Mouse (Mus musculus): ENCODE measurements around the gene Gm44503. TPM values are rescaled to one million over a fixed set of nuclear protein-coding genes. Genes with fewer than 3 reads are reported as not detected.

Gm44503 gene
- total RNA-seq, 2 experiments from 2014 or later, result 0.56 TPM; not detected in 1

- intact Hi-C loops (cut with DNase I), result no loop called here
- no peak for DNase-seq (ENCODE audit: low spot score)
These were observed 105.1 kb downstream of the Gm44503 start for GRCm38 (mm10) chr9:73063621-73064290.

Small RNA genes within 50 kb of the gene (microRNA-seq; reads per million reads assigned to microRNA genes)
- gene Gm27353, result not detected

Other genes with a start within 250 kb of the Gm44503 start
- under 1 TPM; 0.08 to 0.45 TPM for gene Prtg, start 152.0 kb upstream of the Gm44503 start, total RNA-seq (2021)
- 10 to 100 TPM in 1 of 2 experiments, 1 to 10 TPM in 1; 10.0 to 10.9 TPM for gene Pygo1, start 33.2 kb upstream of the Gm44503 start, total RNA-seq (2021)
- under 1 TPM; 0.36 to 0.62 TPM for gene Dyx1c1, start 67 bp upstream of the Gm44503 start, total RNA-seq (2021)
- gene Ccpg1os, start 26.5 kb downstream of the Gm44503 start, total RNA-seq (2021), result 1 to 10 TPM; 6.9 to 7.8 TPM
- gene Ccpg1, start 26.6 kb downstream of the Gm44503 start, total RNA-seq (2021), result 10 to 100 TPM; 72.3 to 82.8 TPM
- gene Pigb, start 81.5 kb downstream of the Gm44503 start, total RNA-seq (2021), result 1 to 10 TPM; 2.2 to 2.5 TPM
- gene Rab27a, start 86.0 kb downstream of the Gm44503 start, total RNA-seq (2021), result 1 to 10 TPM; 4.2 to 4.7 TPM
- not detected for gene Khdc3, start 143.0 kb downstream of the Gm44503 start, total RNA-seq (2021)
- gene Gm20509, start 143.6 kb downstream of the Gm44503 start, total RNA-seq (2021), result not detected
- gene Rsl24d1, start 154.6 kb downstream of the Gm44503 start, total RNA-seq (2021), result 10 to 100 TPM; 52.2 to 55.6 TPM